Mouse (Mus musculus) embryonic facial prominence, embryonic 11.5 days (tissue): ENCODE results near the gene Ccl2. TPM values are rescaled to one million over a fixed set of nuclear protein-coding genes. Genes with fewer than 3 reads are reported as not detected.

Source experiments
- ATAC-seq: fragments of 200-750 bp; cut with Nextera tagmentation; replicated peaks from 2 replicates; pipeline ENCODE4 v1.8.0; 2017; ENCODE audit warnings: low read depth; ENCODE audit not compliant: insufficient number of reproducible peaks, low FRiP score, low TSS enrichment
- DNase-seq: peaks from one replicate; pipeline ENCODE4 v3.0.0-alpha.2; 2015; ENCODE audit warnings: low spot score
- H3K27ac ChIP-seq: fragments of 300-500 bp; sonication (generic); replicated peaks from 2 replicates; pipeline ENCODE4 v1.5.1; 2014; ENCODE audit warnings: mild to moderate bottlenecking, low read depth, low read length, control low read depth
- H3K27me3 ChIP-seq: fragments of 300-500 bp; sonication (generic); 2 replicates; pipeline ENCODE4 v1.6.1; 2014; ENCODE audit warnings: mild to moderate bottlenecking, low read length, moderate library complexity, mixed read lengths; ENCODE audit not compliant: control insufficient read depth, insufficient read depth
- H3K36me3 ChIP-seq: fragments of 300-500 bp; sonication (generic); replicated peaks from 2 replicates; pipeline ENCODE4 v1.6.1; 2014; ENCODE audit warnings: low read depth, mild to moderate bottlenecking, low read length, moderate library complexity, mixed read lengths; ENCODE audit not compliant: control insufficient read depth, insufficient read depth
- H3K4me1 ChIP-seq: fragments of 300-500 bp; sonication (generic); 2 replicates; pipeline ENCODE4 v1.6.1; 2014; ENCODE audit warnings: low read length, mixed read lengths; ENCODE audit not compliant: control insufficient read depth, insufficient read depth
- H3K4me2 ChIP-seq: fragments of 300-500 bp; sonication (generic); 2 replicates; pipeline ENCODE4 v1.6.1; 2014; ENCODE audit warnings: low read depth, mild to moderate bottlenecking, control low read depth, low read length, moderate library complexity
- H3K4me3 ChIP-seq: fragments of 300-500 bp; sonication (generic); 2 replicates; pipeline ENCODE4 v1.5.1; 2014; ENCODE audit warnings: low read depth, low read length, control low read depth
- H3K9ac ChIP-seq: fragments of 300-500 bp; sonication (generic); replicated peaks from 2 replicates; pipeline ENCODE4 v1.6.1; 2014; ENCODE audit warnings: mild to moderate bottlenecking, control low read depth, low read length
- H3K9me3 ChIP-seq: fragments of 300-500 bp; sonication (generic); replicated peaks from 2 replicates; pipeline ENCODE4 v1.6.1; 2016; ENCODE audit warnings: mild to moderate bottlenecking, low read length, inconsistent platforms, mixed read lengths; ENCODE audit not compliant: control insufficient read depth
- WGBS: fragments of 180-500 bp; shearing (Covaris S2); extraction: QIAGEN DNeasy Blood & Tissue Kit; methylation state at CpG from one replicate; pipeline ENCODE4 v1.1.7; 2014; 5-methylcytosine and 5-hydroxymethylcytosine counted together
- polyA plus RNA-seq: library from polyadenylated mRNA; unstranded; fragments of >200 nt; fragmentation: Nextera tagmentation; extraction: Ambion mirVana; gene quantifications from 2 replicates; pipeline ENCODE4 v1.2.1, GENCODE M21; 2014

The Ccl2 gene
- polyA plus RNA-seq, 1 experiment from 2014 or later = 2.1 TPM

DNA sequence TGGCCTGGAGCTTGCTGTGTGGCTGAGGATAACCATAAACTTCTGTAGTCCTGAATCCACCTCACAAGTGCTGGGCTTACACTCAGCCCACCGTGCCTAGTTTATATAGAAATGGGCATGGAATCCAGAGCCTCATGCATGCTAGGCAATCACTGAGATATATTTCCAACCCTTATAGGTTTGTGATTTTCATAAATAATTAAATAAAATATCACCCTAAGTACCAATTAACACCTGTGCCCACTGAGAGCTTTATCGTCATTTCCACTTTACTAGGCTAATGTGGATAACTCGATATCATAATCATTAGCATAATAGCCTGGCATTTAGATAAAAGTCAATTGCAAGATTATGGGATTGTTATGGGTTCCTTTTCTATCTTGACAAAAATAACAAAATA, 49.0 kb downstream of the Ccl2 start:
- Histone ChIP-seq H3K4me2 (no peak overlapping the region), H3K9ac (no peak overlapping the region)
- no peak for ATAC-seq

More for the DNA sequence above, 49.0 kb downstream of the Ccl2 start:
- 93% methylated on average over 3 of the region's 3 CpGs for WGBS
- Histone ChIP-seq H3K36me3 (no peaks in the 10 kb centered on the region), H3K27ac (no peak overlapping the region), H3K4me1 (no peaks in the 10 kb centered on the region), H3K9me3 (no peaks in the 10 kb centered on the region), H3K4me3 (no peak overlapping the region), H3K27me3 (no peaks in the 10 kb centered on the region)
- DNase-seq = no peak

Other genes starting within 250 kb of the Ccl2 start
- gene 5530401A14Rik, start 174.9 kb upstream of the Ccl2 start, polyA plus RNA-seq = 0.13 TPM in 1 of 2 replicates, not detected in the other
- gene Asic2, start 67.1 kb upstream of the Ccl2 start, polyA plus RNA-seq = 0.46 and 1.2 TPM in 2 replicates
- gene Gm17268, start 3.0 kb downstream of the Ccl2 start, polyA plus RNA-seq = not detected in 2 replicates
- not detected in 2 replicates for gene Ccl7, start 10.1 kb downstream of the Ccl2 start, polyA plus RNA-seq
- gene Ccl11, start 22.3 kb downstream of the Ccl2 start, polyA plus RNA-seq = not detected in 2 replicates
- gene Ccl12, start 66.3 kb downstream of the Ccl2 start, polyA plus RNA-seq = 0.50 and 0.88 TPM in 2 replicates
- not detected in 2 replicates for gene Ccl8, start 79.6 kb downstream of the Ccl2 start, polyA plus RNA-seq